Mouse (Mus musculus): ENCODE data around the gene Nudcd3. TPM values are rescaled to one million over a fixed set of nuclear protein-coding genes. Genes with fewer than 3 reads are reported as not detected.

The Nudcd3 gene
- polyA plus RNA-seq, 1 experiment from 2014 or later = 50.8 TPM

Other genes starting within 250 kb of the Nudcd3 start
- 57.7 and 58.2 TPM in 2 replicates for gene Ykt6, start 244.7 kb downstream of the Nudcd3 start, polyA plus RNA-seq (2016; fragmentation: Nextera tagmentation; extraction: Ambion mirVana)
- gene Camk2b, start 134.1 kb downstream of the Nudcd3 start, polyA plus RNA-seq (2016; fragmentation: Nextera tagmentation; extraction: Ambion mirVana) = 2.4 and 2.6 TPM in 2 replicates
- 0.28 and 0.39 TPM in 2 replicates for gene A730071L15Rik, start 386 bp downstream of the Nudcd3 start, polyA plus RNA-seq (2016; fragmentation: Nextera tagmentation; extraction: Ambion mirVana)
- 0.05 and 0.08 TPM in 2 replicates for gene Npc1l1, start 29.7 kb upstream of the Nudcd3 start, polyA plus RNA-seq (2016; fragmentation: Nextera tagmentation; extraction: Ambion mirVana)
- gene Ddx56, start 67.4 kb upstream of the Nudcd3 start, polyA plus RNA-seq (2016; fragmentation: Nextera tagmentation; extraction: Ambion mirVana) = 105 and 106 TPM in 2 replicates
- gene Tmed4, start 74.5 kb upstream of the Nudcd3 start, polyA plus RNA-seq (2016; fragmentation: Nextera tagmentation; extraction: Ambion mirVana) = 114 and 116 TPM in 2 replicates
- gene Ogdh, start 91.2 kb upstream of the Nudcd3 start, polyA plus RNA-seq (2016; fragmentation: Nextera tagmentation; extraction: Ambion mirVana) = 96.0 and 99.9 TPM in 2 replicates
- 11.9 and 12.5 TPM in 2 replicates for gene Zmiz2, start 188.7 kb upstream of the Nudcd3 start, polyA plus RNA-seq (2016; fragmentation: Nextera tagmentation; extraction: Ambion mirVana)
- 5,090 and 5,096 TPM in 2 replicates for gene Ppia, start 215.0 kb upstream of the Nudcd3 start, polyA plus RNA-seq (2016; fragmentation: Nextera tagmentation; extraction: Ambion mirVana)
- gene H2afv, start 244.0 kb upstream of the Nudcd3 start, polyA plus RNA-seq (2016; fragmentation: Nextera tagmentation; extraction: Ambion mirVana) = 693 and 728 TPM in 2 replicates

Data from embryonic facial prominence, embryonic 12.5 days (tissue).